Mouse (Mus musculus): ENCODE results near the gene Fam19a2.

Gene Fam19a2

DNA sequence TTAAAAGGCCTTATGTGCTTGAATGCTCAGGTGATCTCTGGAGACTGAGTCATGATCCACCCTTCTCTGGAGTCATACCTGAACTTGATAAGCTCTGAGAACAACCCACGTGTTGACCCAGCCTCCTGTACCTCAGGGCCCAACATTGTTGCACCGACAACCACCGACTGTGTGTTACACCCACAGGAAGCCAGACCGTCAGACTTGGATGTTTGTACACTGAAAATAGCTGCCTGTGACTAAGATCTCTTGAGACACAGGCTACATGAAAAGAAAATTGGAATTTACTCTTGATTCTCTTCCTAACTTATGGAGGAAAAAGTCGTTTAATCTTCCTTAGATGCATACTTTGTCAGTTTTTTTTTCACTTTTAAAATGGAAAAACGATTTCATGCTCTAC lies 121.8 kb downstream of the Fam19a2 start:
- DNase-seq (ENCODE audit: low spot score in 2 of 2), result no peak

DNA sequence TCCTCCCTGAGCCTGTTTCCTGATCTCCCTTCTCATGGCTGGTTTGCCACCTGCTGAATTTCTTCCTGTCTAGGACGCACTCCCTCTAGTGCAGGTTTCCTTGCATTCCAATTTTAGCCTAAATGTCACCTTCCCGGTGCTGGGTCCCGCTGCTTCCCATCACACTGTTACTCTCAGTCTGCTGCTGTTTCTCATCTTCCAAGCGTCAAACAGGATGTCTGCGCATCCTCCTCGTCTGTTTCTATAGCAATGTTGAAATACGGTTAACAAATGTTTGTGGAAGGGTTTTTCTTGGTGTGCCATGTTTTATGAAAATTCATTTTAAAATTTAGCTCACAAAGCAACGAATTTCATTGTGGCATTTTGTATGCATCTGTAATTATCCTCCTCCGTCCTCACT lies 131.6 kb downstream of the Fam19a2 start:
- no peak for DNase-seq (ENCODE audit: low spot score in 2 of 2)

DNA sequence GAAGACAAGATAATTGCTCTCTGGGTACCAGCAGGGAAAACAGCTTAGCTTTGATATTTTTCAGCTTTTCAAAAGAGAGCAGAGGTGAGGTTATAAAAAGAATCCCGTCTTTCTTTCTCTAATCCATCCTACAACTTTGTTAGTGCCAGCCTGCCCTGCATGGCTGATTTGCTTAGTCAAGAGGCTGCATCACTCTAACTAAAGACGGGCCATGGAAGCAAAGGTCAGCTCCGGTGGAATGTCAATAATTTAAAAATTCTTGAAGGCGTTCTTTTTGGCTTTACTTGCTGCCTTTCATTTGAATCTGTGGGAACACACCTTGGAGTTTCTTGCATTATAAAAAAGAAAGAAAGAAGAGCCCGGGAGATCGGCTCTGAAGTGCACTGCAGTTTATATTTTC lies 134.3 kb downstream of the Fam19a2 start:
- no peak for DNase-seq (ENCODE audit: low spot score in 2 of 2)

DNA sequence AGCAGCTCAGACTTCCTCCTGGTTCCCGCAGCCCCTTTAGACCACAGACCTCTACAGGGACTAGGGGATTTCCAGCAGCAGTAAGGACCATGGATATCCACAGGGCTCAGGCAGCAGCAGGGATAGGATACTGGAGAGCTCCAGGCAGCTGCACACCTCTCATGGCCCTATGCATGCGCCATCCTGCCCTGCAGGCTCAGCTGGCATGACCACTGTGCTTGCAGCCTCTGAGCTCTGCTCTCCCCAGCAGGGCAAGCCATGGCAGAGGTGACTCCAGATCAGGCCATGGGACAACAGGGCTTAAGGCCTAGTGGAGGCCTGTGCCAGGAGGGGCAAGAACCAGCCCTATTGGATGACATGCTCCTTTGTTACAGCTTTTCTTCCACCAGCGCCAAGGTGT lies 137.4 kb downstream of the Fam19a2 start:
- no peak for DNase-seq (ENCODE audit: low spot score in 2 of 2)

DNA sequence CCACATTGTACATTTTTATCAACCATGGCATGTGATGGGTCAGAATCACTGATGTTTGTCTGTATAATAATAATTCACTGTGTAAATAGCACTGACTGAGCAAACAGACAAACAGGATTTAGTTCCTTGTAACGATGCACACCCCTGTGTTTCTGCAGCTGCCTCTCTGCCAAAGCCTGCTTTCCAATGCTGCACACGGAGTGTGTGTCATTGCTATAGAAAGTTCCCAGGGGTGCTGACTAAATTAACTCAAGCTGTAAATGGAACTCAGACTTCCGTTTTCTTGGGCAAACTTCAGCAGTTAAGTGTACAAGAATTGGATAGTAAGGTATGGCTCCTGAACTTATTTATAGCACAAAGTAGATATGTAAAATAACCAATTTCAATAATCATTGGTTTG lies 138.7 kb downstream of the Fam19a2 start:
- DNase-seq (ENCODE audit: low spot score in 2 of 2), result no peak

DNA sequence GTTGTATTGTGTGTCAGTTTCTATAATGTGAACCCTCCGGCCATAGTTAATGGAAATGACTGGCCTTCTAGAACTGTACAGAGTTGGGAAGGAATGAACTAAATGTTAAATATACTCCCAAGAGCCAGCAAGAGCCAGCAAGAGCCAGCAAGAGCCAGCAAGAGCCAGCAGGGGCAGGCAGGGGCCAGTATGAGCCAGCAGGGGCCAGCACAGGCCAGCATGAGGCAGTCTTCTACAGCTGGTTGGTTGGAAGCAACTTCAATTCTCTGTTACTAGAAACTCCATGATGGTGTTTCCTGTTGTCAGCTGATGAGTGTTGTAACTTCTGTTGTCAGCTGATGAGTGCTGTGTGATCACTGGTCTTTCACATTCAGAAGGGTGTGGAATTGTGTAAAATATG lies 151.2 kb downstream of the Fam19a2 start:
- DNase-seq (ENCODE audit: low spot score in 2 of 2), result no peak

DNA sequence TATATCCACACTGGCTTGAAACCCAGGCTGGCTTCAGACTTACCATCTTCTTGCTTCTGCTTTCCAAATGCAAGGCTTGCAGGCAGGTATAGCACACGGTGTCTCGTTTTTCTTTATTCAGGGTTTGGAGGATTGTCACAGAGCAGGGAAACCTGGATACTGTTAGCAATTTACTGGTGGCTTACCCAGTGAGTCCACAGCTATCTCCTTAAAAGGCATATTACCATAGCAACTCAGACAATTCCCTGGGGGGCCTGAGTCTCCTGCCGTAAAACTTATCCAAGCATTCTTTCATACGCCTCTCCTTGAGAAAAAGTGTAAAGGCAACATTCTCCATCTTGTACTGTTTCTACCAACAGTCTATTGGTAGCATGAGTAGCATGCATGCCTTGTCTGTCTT lies 152.2 kb downstream of the Fam19a2 start:
- DNase-seq (ENCODE audit: low spot score in 2 of 2), result no peak

DNA sequence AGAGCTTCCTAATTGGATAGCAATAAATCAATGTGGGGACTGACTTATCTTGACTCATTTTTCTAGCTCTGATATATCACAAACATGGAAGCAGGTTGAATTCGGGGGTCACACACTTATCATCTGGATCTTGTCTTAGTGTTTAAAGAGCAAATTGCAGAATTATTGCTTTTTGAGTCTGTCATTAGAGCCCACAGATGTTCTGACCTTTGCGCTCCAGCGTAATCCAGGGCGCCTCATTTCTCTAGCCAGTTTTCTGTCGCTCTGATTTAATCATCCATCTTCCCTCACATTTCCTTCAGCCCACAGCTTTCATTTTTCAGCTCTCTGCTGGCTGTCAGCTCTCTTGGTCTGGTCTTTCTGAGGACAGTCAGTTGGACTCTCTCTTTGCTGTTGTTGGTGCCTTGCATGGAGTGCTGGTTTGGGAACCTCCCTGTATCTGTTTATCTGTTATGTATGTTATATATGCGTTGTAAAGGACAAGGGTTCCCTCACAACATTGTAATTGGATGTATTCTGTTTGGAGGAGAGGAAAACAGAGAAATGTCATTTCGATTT lies 154.9 kb downstream of the Fam19a2 start:
- no peak for DNase-seq (ENCODE audit: low spot score in 2 of 2)

DNA sequence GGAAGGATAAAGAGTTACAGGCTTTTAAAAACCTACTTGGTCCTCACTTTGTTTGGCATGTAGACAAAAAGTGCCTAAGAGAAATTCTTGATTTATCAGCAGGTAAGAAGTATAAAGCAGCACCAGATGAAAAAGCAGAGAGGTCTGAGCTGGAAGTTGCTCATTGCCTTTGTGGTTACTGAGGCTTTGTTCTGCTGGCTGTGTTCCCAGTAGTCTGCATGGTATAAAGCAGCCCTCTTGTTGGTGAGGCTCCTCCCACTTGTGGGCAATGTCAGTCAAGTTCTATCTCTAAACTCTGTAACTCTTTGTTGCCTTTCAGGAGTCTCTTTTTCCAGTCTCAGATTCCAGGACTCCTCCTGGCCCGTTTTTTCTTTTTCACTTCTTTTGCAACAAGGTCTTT lies 156.5 kb downstream of the Fam19a2 start:
- DNase-seq (ENCODE audit: low spot score in 2 of 2), result no peak

DNA sequence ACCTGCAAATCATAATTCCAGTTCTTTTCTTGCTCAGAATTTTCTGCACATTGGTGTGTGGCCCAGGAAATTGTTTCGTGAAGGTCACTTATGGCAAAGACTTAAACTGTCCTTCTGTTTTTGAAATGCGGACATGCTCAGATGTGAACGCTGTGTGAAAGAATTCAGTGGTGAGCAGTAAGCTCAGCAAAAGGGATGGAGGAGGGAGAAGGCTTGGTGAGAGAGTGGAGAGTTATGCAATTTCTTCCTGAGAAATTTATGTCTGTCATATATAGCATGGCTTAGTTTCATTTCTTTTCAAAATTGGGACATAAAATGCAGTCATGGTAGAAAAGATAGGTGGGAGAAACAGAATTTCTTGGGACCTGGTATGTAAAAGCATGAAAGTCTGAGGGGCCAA lies 160.7 kb downstream of the Fam19a2 start:
- no peak for DNase-seq (ENCODE audit: low spot score in 2 of 2)

DNA sequence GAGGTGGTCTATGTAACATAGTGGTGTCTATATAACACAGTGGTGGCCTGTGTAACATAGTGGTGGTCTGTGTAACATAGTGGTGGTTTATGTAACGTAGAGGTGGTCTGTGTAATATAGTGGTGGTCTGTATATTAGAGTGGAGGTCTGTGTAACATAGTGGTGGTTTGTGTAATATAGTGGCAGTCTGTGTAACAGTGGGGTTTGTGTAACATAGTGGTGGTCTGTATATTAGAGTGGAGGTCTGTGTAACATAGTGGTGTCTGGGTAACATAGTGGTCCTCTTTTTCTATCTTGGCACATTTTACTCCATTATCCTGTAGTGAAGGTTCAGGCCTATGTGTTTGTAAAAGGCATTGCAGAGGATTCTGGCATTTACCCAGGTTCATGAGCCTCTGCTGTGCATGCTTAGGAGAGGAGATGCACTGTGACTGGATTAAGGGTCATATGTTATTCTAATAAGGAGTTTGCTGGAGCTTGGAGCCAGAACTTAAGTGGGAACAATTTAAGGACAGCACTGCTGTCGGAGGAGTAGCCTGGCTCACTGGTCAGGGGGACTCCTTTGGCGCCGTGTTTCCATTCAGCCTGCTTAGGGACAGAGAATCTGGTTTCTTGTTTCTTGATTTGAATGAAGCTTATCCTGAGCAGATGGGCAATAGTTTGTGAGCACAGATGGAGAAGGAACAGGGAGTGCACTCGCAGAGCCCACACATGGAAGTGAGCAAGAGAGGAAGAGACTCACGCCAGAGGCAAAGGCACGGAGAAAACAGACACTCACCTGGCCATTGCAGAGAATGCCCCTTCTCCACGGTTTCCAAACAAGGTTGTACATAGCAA lies 162.9 kb downstream of the Fam19a2 start:
- DNase-seq (ENCODE audit: low spot score in 2 of 2), result peak; percentile 55 to 82

DNA sequence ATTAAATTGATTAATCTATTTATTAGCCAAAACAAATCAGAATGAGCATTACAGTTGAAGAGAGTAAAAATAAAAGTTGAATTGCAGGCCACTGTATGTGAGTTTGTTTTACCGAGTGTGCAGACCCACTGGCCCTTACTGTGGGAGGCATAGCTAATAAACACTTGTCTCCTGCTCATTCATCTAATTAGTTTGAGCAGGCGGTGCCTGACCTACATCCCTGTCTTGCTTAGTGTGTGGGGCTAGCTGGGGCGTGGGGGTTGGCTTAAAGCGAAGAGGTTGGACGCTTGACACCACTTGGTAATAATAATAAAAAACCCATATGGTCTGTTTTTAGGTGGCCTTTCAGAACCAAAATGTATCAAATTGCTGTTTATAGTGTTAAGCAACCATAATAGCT lies 167.8 kb downstream of the Fam19a2 start:
- no peak for DNase-seq (ENCODE audit: low spot score in 2 of 2)

DNA sequence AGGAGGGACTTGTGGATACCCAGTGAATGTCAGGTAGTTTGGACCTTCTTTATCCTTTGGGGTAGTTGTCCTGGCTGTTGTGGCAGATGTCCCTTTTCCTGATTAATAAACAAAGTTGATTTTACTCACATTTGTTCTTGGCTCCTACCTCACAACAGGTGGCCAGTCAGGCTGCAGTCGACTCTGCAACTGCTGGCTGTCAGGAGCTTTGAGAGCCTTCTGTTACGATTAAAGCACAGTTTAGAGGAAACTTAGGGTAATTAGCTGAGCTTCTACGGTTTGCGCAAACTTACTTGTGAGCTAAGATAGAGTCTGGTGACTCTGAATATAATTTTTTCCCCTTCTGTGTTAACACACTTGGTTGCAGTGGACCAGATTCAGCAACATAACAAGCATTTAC lies 173.8 kb downstream of the Fam19a2 start:
- DNase-seq (ENCODE audit: low spot score in 2 of 2), result no peak

DNA sequence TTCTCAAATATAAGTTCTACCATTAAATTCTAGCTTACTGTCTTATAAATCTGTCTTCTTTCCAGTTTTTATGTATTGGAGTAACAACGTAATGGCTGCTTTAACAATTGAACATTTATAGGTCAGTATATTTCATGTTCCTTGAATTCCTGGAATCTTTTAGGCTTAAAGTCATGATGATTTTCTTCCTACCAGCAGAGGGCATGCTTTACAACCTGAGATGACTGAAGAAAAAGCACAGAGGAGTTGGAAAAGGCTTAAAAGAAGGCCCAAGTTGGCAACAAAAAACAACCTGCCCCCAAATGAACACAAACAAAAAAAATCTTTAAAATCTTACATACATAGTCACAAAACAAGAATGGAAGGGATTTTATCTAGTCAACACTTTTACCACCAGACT lies 193.0 kb downstream of the Fam19a2 start:
- no peak for DNase-seq (ENCODE audit: low spot score in 2 of 2)

DNA sequence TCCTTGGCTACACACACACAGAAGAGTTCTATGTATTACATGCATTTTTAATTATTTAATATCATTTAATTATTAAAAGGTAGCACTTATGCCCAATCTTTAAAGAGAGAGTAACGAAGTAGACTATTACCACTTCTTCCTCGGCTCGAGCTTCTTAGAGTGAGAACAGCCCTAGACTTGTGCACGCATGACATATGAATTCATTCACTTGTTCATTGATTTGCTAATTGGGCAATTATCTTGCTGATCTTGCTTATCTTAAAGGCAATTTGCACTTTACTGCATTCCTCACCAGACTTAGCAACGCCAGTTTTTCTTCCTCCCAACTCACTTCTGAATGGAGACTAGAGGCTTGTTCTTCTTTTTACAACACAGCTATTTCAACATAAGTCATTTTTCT lies 196.7 kb downstream of the Fam19a2 start:
- no peak for DNase-seq (ENCODE audit: low spot score in 2 of 2)

DNA sequence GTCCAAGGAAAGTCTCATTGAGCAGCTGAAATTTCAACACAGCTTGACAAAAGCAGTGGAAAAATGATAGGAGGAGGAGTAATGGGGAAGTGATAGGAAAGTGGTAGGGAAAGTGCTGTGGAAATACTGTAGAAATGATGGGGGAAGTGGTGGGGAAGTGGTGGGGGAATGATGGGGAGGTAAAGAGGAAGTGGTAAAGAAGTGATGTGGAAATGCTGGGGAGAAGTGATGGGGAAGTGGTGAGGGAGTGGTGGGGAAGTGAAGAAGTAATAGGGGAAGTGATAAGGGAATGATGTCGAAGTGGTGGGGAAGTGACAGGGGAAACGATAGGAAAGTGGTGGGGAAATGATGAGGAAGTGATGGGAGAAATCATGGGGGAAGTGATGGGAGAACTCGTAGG lies 198.5 kb downstream of the Fam19a2 start:
- no peak for DNase-seq (ENCODE audit: low spot score in 2 of 2)

DNA sequence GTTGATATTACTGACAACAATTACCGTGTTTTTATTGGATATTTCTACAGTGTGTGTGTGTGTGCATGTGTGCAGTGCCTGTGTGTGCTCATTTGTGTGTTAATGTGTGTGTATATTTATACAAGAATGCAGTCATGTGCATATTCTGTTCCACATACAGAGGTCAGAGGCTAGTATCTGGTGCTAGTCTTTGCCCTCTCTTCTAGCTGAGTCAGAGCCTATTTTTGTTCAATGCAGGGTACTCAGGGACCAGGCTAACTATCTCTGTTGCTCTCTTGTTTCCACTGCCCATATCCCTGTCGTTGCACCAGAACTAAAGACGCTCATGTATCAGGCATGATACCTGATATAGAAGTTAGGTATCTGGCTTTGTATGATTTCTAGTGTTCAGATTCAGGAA lies 251.0 kb downstream of the Fam19a2 start:
- DNase-seq (ENCODE audit: low spot score in 2 of 2), result no peak

DNA sequence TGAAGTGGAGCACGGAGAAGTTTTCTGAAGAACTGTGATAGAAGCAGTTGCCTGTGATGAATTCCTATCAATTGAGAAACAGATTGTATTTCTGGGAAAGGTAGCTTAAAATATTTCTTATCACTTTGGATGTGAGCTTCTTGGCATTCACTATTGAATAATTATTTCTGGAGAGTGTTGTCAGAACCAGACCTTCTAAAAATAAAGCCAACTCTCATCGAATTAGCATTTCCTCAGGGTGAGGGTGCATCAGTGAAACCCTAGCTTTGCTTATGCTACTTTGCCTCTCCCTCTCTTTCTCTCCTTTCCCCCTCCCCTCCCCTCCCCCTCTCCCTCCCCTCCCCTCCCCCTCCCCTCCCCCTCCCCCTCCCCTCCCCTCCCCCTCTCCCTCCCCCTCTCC lies 256.8 kb downstream of the Fam19a2 start:
- no peak for DNase-seq (ENCODE audit: low spot score in 2 of 2)

DNA sequence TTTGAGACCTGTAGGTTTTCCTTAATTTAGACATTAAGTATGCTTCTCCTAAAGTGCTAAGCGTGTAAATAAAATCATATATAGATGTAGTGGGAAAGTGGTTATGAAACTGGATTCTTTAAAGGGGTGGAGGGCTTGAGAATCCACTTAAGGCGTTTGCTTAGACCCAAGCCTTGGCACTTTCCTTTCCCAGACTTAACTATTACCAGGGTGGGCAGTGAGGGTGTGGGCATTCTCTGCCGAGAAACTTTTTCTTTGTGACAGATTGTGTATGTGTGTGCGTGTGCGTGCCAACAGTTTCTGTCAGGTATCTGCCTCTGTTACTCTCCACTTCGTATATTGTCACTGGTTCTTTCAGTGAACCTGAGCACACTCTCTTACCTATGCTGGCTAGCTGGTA lies 257.4 kb downstream of the Fam19a2 start:
- no peak for DNase-seq (ENCODE audit: low spot score in 2 of 2)

DNA sequence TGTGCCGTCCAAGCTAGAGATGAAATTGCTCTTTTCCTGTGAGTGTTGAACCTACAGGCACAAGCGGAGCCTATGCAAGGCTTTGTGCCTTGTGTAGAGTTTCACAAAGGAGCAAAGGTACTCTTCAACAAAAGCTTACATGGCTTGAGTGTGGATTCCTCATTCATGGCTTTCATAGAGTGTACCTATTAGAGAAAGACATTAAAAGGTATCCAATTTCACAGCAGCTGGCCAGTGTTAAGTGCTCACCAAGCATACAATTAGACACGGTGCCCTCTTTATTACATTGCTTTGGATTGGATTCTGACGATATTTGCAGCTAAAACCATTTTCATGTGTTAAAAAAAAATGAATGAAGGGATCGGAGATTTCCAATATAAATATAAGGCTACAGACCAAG lies 261.6 kb downstream of the Fam19a2 start:
- no peak for DNase-seq (ENCODE audit: low spot score in 2 of 2)

DNA sequence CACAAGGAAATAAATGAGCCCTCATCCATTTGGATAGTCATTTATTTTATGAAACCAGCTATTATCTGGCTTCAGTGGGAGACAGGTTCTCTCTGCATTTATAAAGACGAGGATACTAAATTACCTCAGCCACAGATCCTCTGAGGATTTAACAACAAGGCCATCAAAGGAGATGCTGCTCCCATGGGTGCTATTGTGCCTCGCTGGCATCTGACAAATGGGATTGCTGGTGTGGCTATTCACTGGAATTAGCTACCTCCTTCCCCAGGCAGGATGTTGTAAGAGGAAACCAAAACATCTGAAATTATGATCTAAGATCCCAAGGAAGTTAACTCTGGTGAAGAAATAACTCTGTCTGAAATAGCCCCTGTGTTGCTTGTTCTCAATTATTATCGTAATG lies 262.3 kb downstream of the Fam19a2 start:
- DNase-seq (ENCODE audit: low spot score in 2 of 2), result no peak

DNA sequence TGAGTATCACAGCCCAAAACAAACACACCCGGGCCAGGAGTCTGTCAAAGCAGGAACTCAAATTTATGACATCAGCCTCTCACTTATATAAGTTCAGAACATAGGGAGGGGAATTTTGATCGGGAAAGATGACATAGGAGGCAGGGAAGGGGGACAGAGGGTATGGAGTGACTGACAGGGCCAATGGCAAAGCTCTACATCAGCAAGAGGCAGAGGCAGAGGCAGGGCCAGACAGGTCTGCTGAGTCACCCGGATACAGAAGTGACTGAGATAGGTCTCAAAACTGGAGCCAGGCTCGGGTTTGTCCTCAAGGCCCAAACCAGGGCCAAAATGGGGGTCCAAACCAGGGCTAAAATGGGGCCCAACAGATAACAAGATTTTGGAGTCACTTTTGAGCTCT lies 272.3 kb downstream of the Fam19a2 start:
- DNase-seq (ENCODE audit: low spot score in 2 of 2), result no peak

DNA sequence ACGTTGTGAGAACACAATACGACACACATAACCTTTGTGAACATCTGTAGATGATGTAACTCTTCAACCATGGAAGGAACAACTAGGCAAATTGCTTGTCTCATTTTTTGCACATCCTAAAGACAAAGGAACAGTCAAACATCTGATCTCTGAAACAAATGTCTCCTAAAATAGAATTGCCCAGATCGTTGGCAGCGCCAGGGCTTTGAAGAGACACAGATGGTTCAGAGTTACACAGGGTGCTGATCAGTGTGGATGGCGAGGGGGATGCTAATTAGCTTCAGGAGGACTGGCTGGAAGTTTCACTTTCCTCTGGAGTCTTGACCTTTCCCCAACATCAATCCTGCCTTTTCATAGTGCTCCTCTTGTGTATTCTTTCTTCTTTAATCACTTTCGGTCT lies 284.6 kb downstream of the Fam19a2 start:
- no peak for DNase-seq (ENCODE audit: low spot score in 2 of 2)

DNA sequence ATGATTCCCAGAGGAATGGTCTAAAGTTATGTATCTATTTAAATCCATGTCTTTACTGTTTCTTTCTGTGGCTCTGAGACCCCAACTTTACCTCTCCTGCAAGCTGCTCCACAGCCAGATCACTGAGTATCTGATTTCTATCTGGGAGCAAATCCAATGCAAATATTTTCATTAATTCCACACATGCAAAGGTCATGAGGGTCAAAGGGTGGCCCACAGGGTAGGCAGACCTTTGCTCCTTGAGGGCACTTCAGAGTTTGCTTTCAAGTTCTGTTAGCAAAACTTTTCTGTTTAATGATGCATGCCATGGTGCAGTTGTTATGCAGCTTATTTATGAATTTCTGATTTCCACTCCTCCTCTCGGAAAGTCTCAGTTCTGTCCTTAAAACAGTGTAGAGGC lies 303.9 kb downstream of the Fam19a2 start:
- no peak for DNase-seq (ENCODE audit: low spot score in 2 of 2)

Measured in right cerebral cortex, postnatal 36 days (tissue).